Mouse (Mus musculus): Measurements from ENCODE around the gene Rad51ap2.

- TF ChIP-seq MYC (IDR thresholded peaks at IDR 0.05; ENCODE audit: low read depth, low read length), result no peak
- no peak for TF ChIP-seq MAX (IDR thresholded peaks at IDR 0.05; ENCODE audit: low read length)
- no peak for TF ChIP-seq POLR2A (IDR thresholded peaks at IDR 0.05; ENCODE audit: low read depth, low read length)
- no peak for TF ChIP-seq JUN (IDR thresholded peaks at IDR 0.05; ENCODE audit: insufficient read depth, low read depth, low read length)
- TF ChIP-seq MAZ (IDR thresholded peaks at IDR 0.05; ENCODE audit: low read depth, low read length), result no peak
- no peak for TF ChIP-seq CTCF (conservative IDR thresholded peaks at IDR 0.05 in 1 of 2, IDR thresholded peaks at IDR 0.05 in 1 of 2; ENCODE audit: low read depth in 2 of 2, low read length in 2 of 2)
- TF ChIP-seq MEF2A (IDR thresholded peaks at IDR 0.05; ENCODE audit: borderline replicate concordance, low read depth, low read length), result no peak
- TF ChIP-seq POLR2AphosphoS2 (IDR thresholded peaks at IDR 0.05; ENCODE audit: low read depth, low read length), result no peak
- no peak for TF ChIP-seq MAFK (IDR thresholded peaks at IDR 0.05; ENCODE audit: insufficient replicate concordance, low read length)
- no peak for TF ChIP-seq ZNF384 (IDR thresholded peaks at IDR 0.05; ENCODE audit: low read depth, low read length)
- no peak for TF ChIP-seq USF2 (conservative IDR thresholded peaks at IDR 0.05; ENCODE audit: low read depth, low read length)
Observed at GRCm38 (mm10) chr12:11437907-11438447, 17.9 kb upstream of the Rad51ap2 start.

Measured in CH12.LX (cell line).